Mouse (Mus musculus) embryonic stem cell, embryonic (primary cell): ENCODE results near the gene Psmd9.

Experiments
- CTCF ChIA-PET, 4 experiments: fragments of 300-600 bp in 2 of 4; fragments of 350-600 bp in 2 of 4; sonication (Branson Sonifier 250); formaldehyde crosslinking; loops; one replicate each; lab custom pipeline; 2022; ENCODE audit warnings: inconsistent platforms in 2 of 4; lab: Charles Lee
- POLR2A ChIA-PET, 4 experiments: fragments of 300-600 bp in 2 of 4; fragments of 350-600 bp in 2 of 4; sonication (Branson Sonifier 250); formaldehyde crosslinking; loops; one replicate each; lab custom pipeline; 2022; ENCODE audit warnings: antibody characterized with exemption in 4 of 4, inconsistent platforms in 1 of 4; lab: Charles Lee

Gene Psmd9

GRCm38 (mm10) chr5:123155425-123155824 lies 13.8 kb upstream of the Psmd9 start:
- ChIA-PET POLR2A (interaction anchor here (0.6 to 10.4 kb wide), 19 partner anchors 10 to 235 kb away, joined by 3 to 233 read pairs (median 6); partner anchors contain the start of genes Rhof (in 3 of the 4), Setd1b (in 2 of the 4), Orai1 (in 1 of the 4) and Psmd9 (in 1 of the 4)), CTCF (interaction anchor here (0.5 to 7.2 kb wide), 60 partner anchors 8 to 1367 kb away, joined by 3 to 187 read pairs (median 4); partner anchors contain the start of genes Rhof (in 4 of the 4), Mlxip (in 1 of the 4), Setd1b (in 1 of the 4) and Tmem120b (in 1 of the 4))

GRCm38 (mm10) chr5:123156763-123157162 lies 12.4 kb upstream of the Psmd9 start:
- CTCF ChIA-PET = interaction anchor here (0.9 to 7.2 kb wide), 11 partner anchors 12 to 35 kb away, joined by 4 to 187 read pairs (median 9); partner anchors contain the start of genes Rhof (in 4 of the 4) and Psmd9 (in 2 of the 4)
- POLR2A ChIA-PET = interaction anchor here (0.6 to 10.4 kb wide), 9 partner anchors 7 to 815 kb away, joined by 3 to 233 read pairs (median 16); partner anchors contain the start of genes Rhof (in 2 of the 4), Psmd9 (in 1 of the 4) and Setd1b (in 1 of the 4)

DNA sequence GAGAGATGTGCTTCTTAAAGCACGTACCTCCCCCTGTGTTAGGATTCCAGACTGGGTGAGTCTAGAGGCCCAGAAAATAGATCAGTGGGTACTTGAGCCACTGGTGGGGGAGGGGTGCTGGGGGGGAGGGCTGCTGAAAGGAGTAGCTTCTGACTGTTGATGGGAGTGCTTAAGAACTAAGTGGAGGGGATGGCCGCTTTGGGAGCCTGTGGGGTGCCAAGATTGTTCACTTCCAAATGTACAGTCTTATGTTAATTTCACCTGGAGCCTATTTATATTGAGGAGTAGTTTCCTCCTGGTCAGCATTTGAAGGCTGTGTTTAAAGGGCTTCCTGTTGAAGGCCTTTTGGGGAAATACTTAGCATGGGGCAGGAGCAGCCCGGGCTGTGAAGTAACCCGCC lies 11.2 kb upstream of the Psmd9 start:
- CTCF ChIA-PET = interaction anchor here (0.6 to 7.2 kb wide), 19 partner anchors 8 to 167 kb away, joined by 3 to 187 read pairs (median 4); partner anchors contain the start of genes Rhof (in 3 of the 4), Psmd9 (in 2 of the 4) and Wdr66 (in 1 of the 4)
- POLR2A ChIA-PET = interaction anchor here (0.5 to 10.4 kb wide), 19 partner anchors 8 to 364 kb away, joined by 3 to 233 read pairs (median 5); partner anchors contain the start of genes Rhof (in 2 of the 4), Psmd9 (in 1 of the 4) and Setd1b (in 1 of the 4)

DNA sequence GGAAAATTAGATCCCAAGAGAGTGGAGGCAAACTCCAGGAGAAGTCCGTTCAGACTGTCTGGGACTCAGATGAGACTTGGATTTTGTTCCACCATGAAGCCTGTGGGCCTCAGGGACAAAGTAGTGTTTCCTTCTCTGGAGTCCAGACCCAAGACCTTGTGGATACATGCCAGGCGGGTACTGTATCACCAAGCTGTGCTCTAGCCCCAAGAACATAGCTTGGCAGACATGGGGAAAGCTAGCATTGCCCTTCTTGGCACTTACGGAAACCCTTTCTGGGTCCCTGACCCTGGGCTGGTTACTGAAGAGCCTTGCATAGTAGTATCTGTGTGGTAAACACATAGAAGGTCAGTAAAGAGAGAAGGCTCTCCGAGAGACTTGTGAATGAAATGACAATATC lies 9.8 kb upstream of the Psmd9 start:
- ChIA-PET POLR2A (interaction anchor here (0.6 to 10.4 kb wide), 11 partner anchors 10 to 170 kb away, joined by 3 to 233 read pairs (median 7); partner anchors contain the start of genes Rhof (in 3 of the 4), Kdm2b (in 1 of the 4) and Psmd9 (in 1 of the 4)), CTCF (interaction anchor here (0.6 to 7.2 kb wide), 8 partner anchors 10 to 45 kb away, joined by 3 to 187 read pairs (median 8); partner anchors contain the start of gene Rhof (in 2 of the 4))

GRCm38 (mm10) chr5:123159866-123160265 lies 9.3 kb upstream of the Psmd9 start:
- POLR2A ChIA-PET = interaction anchor here in 2 of 4 experiments (1.0 to 10.4 kb wide), 6 partner anchors 10 to 70 kb away, joined by 3 to 233 read pairs (median 40); partner anchors contain the start of genes Rhof (in 2 of the 2) and Psmd9 (in 1 of the 2)
- CTCF ChIA-PET = interaction anchor here in 3 of 4 experiments (0.6 to 1.4 kb wide), 6 partner anchors 12 to 45 kb away, joined by 3 to 5 read pairs (median 4); no protein-coding TSS in a partner anchor

GRCm38 (mm10) chr5:123160341-123160740 lies 8.9 kb upstream of the Psmd9 start:
- ChIA-PET CTCF (interaction anchor here in 3 of 4 experiments (0.6 to 2.4 kb wide), 8 partner anchors 11 to 309 kb away, joined by 3 to 5 read pairs (median 4); partner anchors contain the start of gene Tmem120b (in 1 of the 3)), POLR2A (interaction anchor here in 2 of 4 experiments (1.8 to 10.4 kb wide), 5 partner anchors 10 to 26 kb away, joined by 3 to 233 read pairs (median 59); partner anchors contain the start of genes Rhof (in 2 of the 2) and Psmd9 (in 1 of the 2))

DNA sequence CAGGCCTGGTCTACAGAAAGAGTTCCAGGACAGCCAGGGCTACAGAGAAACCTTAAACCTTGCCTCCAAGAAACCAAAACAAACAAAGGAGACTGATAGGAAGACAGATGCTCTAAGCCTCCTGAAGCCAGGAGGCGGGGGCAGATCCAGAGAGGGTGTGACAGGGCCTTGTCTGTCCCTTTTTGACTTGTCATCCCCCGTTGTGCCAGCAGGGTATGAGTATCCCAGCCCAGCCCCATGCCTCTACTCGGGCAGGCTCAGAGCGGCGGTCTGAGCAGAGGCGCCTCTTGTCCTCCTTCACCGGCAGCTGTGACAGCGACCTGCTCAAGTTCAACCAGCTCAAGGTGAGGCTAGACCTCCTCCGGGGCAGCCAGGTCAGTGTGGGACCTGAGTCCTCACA lies 6.3 kb upstream of the Psmd9 start:
- ChIA-PET CTCF (interaction anchor here (0.6 to 3.6 kb wide), 13 partner anchors 9 to 208 kb away, joined by 3 to 23 read pairs (median 5); partner anchors contain the start of gene Rhof (in 2 of the 4)), POLR2A (interaction anchor here in 2 of 4 experiments (0.6 to 3.1 kb wide), 7 partner anchors 9 to 491 kb away, joined by 3 to 30 read pairs (median 6); partner anchors contain the start of genes Rhof (in 1 of the 2) and Setd1b (in 1 of the 2))

DNA sequence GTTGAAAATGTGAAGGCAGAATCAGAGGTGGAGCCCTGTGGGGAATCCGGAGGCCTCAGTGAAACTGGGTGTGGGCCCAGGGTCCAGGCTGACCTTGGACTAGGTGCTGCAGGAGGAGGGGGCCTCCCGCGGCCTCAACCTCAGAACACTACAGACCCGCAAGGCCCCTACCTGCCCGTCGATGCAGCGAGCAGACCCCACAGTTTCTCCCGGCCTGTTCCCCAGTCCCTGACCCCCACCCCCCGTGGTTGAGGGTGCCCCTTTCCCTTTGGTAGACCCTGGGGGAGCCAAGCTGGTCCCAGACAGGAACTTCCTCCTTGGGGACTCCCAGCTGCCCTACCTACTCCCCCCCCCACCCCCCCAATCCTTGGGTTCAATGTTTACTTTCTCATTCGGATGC lies 2.8 kb upstream of the Psmd9 start:
- POLR2A ChIA-PET = interaction anchor here in 2 of 4 experiments (0.7 to 4.5 kb wide), 5 partner anchors 26 to 355 kb away, joined by 3 to 38 read pairs (median 5); partner anchors contain the start of gene Rhof (in 1 of the 2)

GRCm38 (mm10) chr5:123167591-123167990 lies 1.6 kb upstream of the Psmd9 start:
- ChIA-PET POLR2A (interaction anchor here in 3 of 4 experiments (0.6 to 7.0 kb wide), 15 partner anchors 10 to 745 kb away, joined by 3 to 59 read pairs (median 3); partner anchors contain the start of gene Rhof (in 1 of the 3)), CTCF (interaction anchor here (0.5 to 7.0 kb wide), 12 partner anchors 11 to 210 kb away, joined by 3 to 122 read pairs (median 4); partner anchors contain the start of gene Rhof (in 2 of the 4))

More for the DNA sequence above, 2.8 kb upstream of the Psmd9 start:
- CTCF ChIA-PET = interaction anchor here in 3 of 4 experiments (0.6 to 2.9 kb wide), 3 partner anchors 11 to 245 kb away, joined by 3 to 17 read pairs (median 7); no protein-coding TSS in a partner anchor

DNA sequence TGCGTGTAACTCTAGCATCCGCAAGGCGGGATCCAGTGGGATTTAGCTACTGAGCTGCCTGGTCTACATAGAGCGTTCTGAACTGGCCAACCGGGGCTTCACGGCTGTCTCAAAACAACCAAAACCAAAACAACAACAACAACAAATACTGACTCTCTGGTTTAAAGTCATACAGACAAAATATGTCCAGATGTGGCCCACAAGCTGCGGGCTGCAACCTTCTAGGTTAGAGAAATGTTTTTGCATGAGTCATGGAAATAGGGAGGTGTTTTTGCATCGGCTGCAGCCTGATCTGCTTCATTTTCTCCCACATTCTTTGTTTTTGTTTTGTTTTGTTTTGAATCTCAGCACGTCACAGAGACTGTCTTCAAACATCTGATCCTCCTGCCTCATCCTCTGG lies 1.2 kb downstream of the Psmd9 start:
- ChIA-PET CTCF (interaction anchor here (0.6 to 7.0 kb wide), 13 partner anchors 15 to 154 kb away, joined by 3 to 122 read pairs (median 5); partner anchors contain the start of gene Rhof (in 3 of the 4)), POLR2A (interaction anchor here in 2 of 4 experiments (0.6 to 7.0 kb wide), 5 partner anchors 13 to 37 kb away, joined by 4 to 59 read pairs (median 13); partner anchors contain the start of gene Rhof (in 2 of the 2))

GRCm38 (mm10) chr5:123171646-123172350 lies 2.6 kb downstream of the Psmd9 start:
- ChIA-PET POLR2A (interaction anchor here (0.5 to 7.0 kb wide), 25 partner anchors 9 to 429 kb away, joined by 3 to 59 read pairs (median 5); partner anchors contain the start of genes Rhof (in 3 of the 4) and Orai1 (in 1 of the 4)), CTCF (interaction anchor here (0.5 to 7.0 kb wide), 82 partner anchors 8 to 784 kb away, joined by 3 to 122 read pairs (median 5); partner anchors contain the start of genes Rhof (in 4 of the 4), Wdr66 (in 2 of the 4), Hpd (in 1 of the 4) and Orai1 (in 1 of the 4))

DNA sequence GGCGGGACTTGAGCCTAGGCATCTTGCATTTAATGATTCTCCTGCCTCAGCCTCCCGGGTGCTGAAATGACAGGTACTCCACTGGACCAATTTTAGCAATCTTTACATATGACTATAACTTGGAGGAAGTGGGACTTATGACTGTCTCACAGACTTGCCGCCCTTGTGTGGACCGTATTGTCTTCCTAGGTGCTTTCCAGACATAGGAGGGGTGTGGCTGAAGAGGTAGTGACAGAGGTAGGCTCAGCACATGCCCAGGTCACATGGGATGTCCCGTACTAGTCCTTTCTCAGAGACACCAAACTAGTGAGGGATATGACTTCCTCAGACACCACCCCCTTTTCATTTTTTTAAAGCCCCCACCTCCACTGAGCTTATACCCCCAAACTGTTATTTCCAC lies 9.6 kb downstream of the Psmd9 start:
- ChIA-PET POLR2A (interaction anchor here in 1 of 4 experiments (0.7 kb wide), 1 partner anchor 1653 kb away, joined by 3 read pairs; no protein-coding TSS in a partner anchor), CTCF (interaction anchor here in 2 of 4 experiments (0.6 to 1.1 kb wide), 4 partner anchors 11 to 577 kb away, joined by 3 read pairs; partner anchors contain the start of gene Rhof (in 1 of the 2))

GRCm38 (mm10) chr5:123180390-123180789 lies 11.2 kb downstream of the Psmd9 start:
- CTCF ChIA-PET = interaction anchor here in 1 of 4 experiments (1.4 kb wide), 1 partner anchor 8 kb away, joined by 3 read pairs; no protein-coding TSS in a partner anchor
- POLR2A ChIA-PET = interaction anchor here in 1 of 4 experiments (1.2 kb wide), 1 partner anchor 52 kb away, joined by 3 read pairs; no protein-coding TSS in a partner anchor

DNA sequence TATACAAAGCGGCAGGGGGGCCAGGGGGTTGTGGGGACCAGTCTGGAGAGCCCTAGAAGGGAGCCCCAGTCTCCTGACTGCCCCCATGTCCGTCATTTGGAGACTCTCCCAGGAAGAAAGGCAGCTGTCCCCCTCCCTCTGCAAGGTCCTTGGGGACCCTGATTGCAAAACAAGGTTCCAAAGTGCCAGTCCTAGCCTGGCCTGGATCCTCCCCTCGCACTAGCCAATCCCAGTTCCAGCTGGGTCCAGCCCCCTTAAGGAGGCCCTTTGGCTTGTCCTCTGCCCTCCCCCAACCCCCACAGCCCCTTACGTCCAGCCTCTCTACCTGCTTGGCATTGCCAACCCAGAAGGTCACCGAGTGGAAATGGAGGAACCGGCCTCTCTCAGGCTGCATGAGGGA lies 12.3 kb downstream of the Psmd9 start:
- CTCF ChIA-PET = interaction anchor here in 2 of 4 experiments (0.5 to 1.4 kb wide), 5 partner anchors 9 to 77 kb away, joined by 3 to 4 read pairs (median 3); partner anchors contain the start of gene Rhof (in 1 of the 2)
- POLR2A ChIA-PET = no interaction called here

DNA sequence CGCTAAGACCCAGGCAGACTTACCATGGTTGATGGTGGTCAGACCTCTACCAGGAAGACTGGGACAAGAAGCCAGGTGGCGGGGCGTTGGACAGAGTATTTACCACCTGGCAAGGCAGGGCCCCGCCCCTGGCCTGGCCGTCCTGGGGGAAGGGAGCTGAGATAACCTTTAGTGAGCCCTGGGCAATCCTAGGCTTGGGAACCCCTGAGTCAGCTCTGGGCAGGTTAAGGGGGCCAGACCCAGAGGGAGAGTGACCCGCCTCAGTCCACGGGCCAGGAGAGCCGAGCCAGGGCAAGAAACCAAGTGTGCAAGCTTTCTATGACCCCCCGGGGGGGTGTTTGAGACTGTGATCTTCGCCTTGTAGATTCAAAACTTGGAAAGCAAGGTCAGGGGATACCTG lies 13.4 kb downstream of the Psmd9 start, which contains the start of gene Hpd:
Gene Hpd, minus strand, starts transcription at position 77 of the 400 bp plus-strand sequence.
- POLR2A ChIA-PET = interaction anchor here in 1 of 4 experiments (0.7 kb wide), 1 partner anchor 675 kb away, joined by 3 read pairs; no protein-coding TSS in a partner anchor
- CTCF ChIA-PET = interaction anchor here in 2 of 4 experiments (0.6 to 1.3 kb wide), 3 partner anchors 11 to 50 kb away, joined by 3 to 5 read pairs (median 4); partner anchors contain the start of gene Rhof (in 2 of the 2)

GRCm38 (mm10) chr5:123185966-123186365 lies 16.8 kb downstream of the Psmd9 start:
- CTCF ChIA-PET = interaction anchor here in 2 of 4 experiments (0.7 kb wide), 2 partner anchors 14 to 173 kb away, joined by 4 to 7 read pairs; no protein-coding TSS in a partner anchor
- POLR2A ChIA-PET = interaction anchor here in 1 of 4 experiments (0.6 kb wide), 2 partner anchors 19 to 812 kb away, joined by 3 to 4 read pairs; no protein-coding TSS in a partner anchor
